Comparison of ENCODE assay signal across 20 mouse cellular contexts in the genomic region with DNA sequence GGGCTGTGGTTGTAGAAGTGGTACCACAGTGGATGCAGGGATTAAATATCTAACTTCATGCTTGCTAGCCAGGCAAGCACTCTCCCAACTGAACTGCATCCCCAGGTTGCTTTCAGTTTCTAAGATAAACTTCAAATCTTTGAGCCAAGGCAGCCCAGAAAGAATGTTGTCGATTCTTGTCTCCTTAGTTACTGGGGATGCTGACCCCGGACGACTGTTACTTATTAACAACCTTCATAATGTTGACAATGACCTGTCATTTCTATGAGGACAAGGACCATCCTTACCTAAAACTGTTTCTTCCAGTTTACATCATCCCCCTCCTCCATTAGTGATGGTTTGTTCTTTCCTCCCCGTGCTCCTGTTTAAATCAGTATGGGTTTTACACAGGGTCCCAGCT.
A peak's percentile ranks its signal among the peaks of the same experiment; 100 is the strongest.
DNase-seq lines count a peak whose midpoint lies in the region; ATAC-seq and TF ChIP-seq lines count a peak whose summit lies in the region.
"Had no signal": no experiment of that assay in that cellular context is flagged by ENCODE, and none has a peak within 500 bp of the region (broad histone marks: within the 10 kb centered on the region; RNA-seq: fewer than 3 reads in every experiment).

No protein-coding gene starts in this region.

- H3K4me3 ChIP-seq in heart, embryonic 13.5 days, result no peak overlapping the region
- H3K4me3 ChIP-seq in liver, postnatal 0 days (ENCODE audit: low read depth, low read length), result no peak overlapping the region
- H3K4me3 ChIP-seq in liver, embryonic 12.5 days, result no peak overlapping the region
- no peak overlapping the region for H3K4me3 ChIP-seq in embryonic facial prominence, embryonic 10.5 days
- no peak overlapping the region for H3K4me3 ChIP-seq in intestine, embryonic 15.5 days (replicated peaks)
- H3K4me3 ChIP-seq: heart, embryonic 12.5 days; limb, embryonic 15.5 days; neural tube, embryonic 15.5 days had no signal

- WGBS in heart, embryonic 13.5 days, result 32% methylated on average over 4 of the region's 4 CpGs
- 43% methylated on average over 4 of the region's 4 CpGs for WGBS in liver, postnatal 0 days (ENCODE audit: insufficient replicate concordance)
- 43% methylated on average over 4 of the region's 4 CpGs for WGBS in liver, embryonic 12.5 days (ENCODE audit: insufficient replicate concordance)
- WGBS in embryonic facial prominence, embryonic 10.5 days, result 26% methylated on average over 4 of the region's 4 CpGs
- WGBS in intestine, embryonic 15.5 days, result 14% methylated on average over 4 of the region's 4 CpGs

- H3K36me3 ChIP-seq in heart, embryonic 13.5 days, result no peaks in the 10 kb centered on the region
- H3K36me3 ChIP-seq in liver, postnatal 0 days (replicated peaks; ENCODE audit: insufficient read depth, low read length), result no peaks in the 10 kb centered on the region
- no peaks in the 10 kb centered on the region for H3K36me3 ChIP-seq in liver, embryonic 12.5 days
- H3K36me3 ChIP-seq in embryonic facial prominence, embryonic 10.5 days (replicated peaks), result no peaks in the 10 kb centered on the region
- no peaks in the 10 kb centered on the region for H3K36me3 ChIP-seq in intestine, embryonic 15.5 days
- H3K36me3 ChIP-seq: heart, embryonic 12.5 days; limb, embryonic 15.5 days; neural tube, embryonic 15.5 days had no signal

- H3K9ac ChIP-seq in heart, embryonic 13.5 days, result 0 out of 2 replicates have a peak overlapping the region, but pooled peaks have one; percentile 37
- H3K9ac ChIP-seq in liver, postnatal 0 days (replicated peaks), result no peak overlapping the region
- no peak overlapping the region for H3K9ac ChIP-seq in liver, embryonic 12.5 days
- no peak overlapping the region for H3K9ac ChIP-seq in intestine, embryonic 15.5 days
- H3K9ac ChIP-seq: heart, embryonic 12.5 days; limb, embryonic 15.5 days; lung, embryonic 14.5 days; neural tube, embryonic 15.5 days had no signal

- no peak for TF ChIP-seq EP300 in liver, postnatal 0 days (IDR thresholded peaks at IDR 0.05; ENCODE audit: low read depth)

- ATAC-seq in heart, embryonic 13.5 days (ENCODE audit: extremely low read depth, insufficient number of reproducible peaks, low FRiP score, low TSS enrichment), result no peak
- ATAC-seq in liver, postnatal 0 days, result peak; percentile 64
- ATAC-seq in liver, embryonic 12.5 days, result no peak
- no peak for ATAC-seq in intestine, embryonic 15.5 days

- TF ChIP-seq CTCF in liver, postnatal 0 days (IDR thresholded peaks at IDR 0.05; ENCODE audit: low read depth), result no peak

- H3K9me3 ChIP-seq in heart, embryonic 13.5 days, result no peaks in the 10 kb centered on the region
- H3K9me3 ChIP-seq in liver, postnatal 0 days (ENCODE audit: low read length), result no peaks in the 10 kb centered on the region
- no peaks in the 10 kb centered on the region for H3K9me3 ChIP-seq in liver, embryonic 12.5 days (replicated peaks)
- no peaks in the 10 kb centered on the region for H3K9me3 ChIP-seq in embryonic facial prominence, embryonic 10.5 days
- no peaks in the 10 kb centered on the region for H3K9me3 ChIP-seq in intestine, embryonic 15.5 days
- H3K9me3 ChIP-seq: heart, embryonic 12.5 days; limb, embryonic 15.5 days; neural tube, embryonic 15.5 days had no signal

- peaks cover 69% of the 10 kb centered on the region for H3K4me1 ChIP-seq in heart, embryonic 13.5 days
- H3K4me1 ChIP-seq in liver, postnatal 0 days (ENCODE audit: insufficient read depth), result peaks cover 5% of the 10 kb centered on the region; the same call in 1 of the 2 replicates
- H3K4me1 ChIP-seq in liver, embryonic 12.5 days, result peaks cover 9% of the 10 kb centered on the region
- peaks cover 47% of the 10 kb centered on the region for H3K4me1 ChIP-seq in embryonic facial prominence, embryonic 10.5 days
- H3K4me1 ChIP-seq in intestine, embryonic 15.5 days (replicated peaks), result peaks cover 35% of the 10 kb centered on the region

- no peaks in the 10 kb centered on the region for H3K27me3 ChIP-seq in heart, embryonic 13.5 days (replicated peaks)
- no peaks in the 10 kb centered on the region for H3K27me3 ChIP-seq in liver, postnatal 0 days (ENCODE audit: insufficient read depth, low read length)
- peaks cover 20% of the 10 kb centered on the region for H3K27me3 ChIP-seq in liver, embryonic 12.5 days (replicated peaks)
- no peaks in the 10 kb centered on the region for H3K27me3 ChIP-seq in embryonic facial prominence, embryonic 10.5 days (replicated peaks; ENCODE audit: low read depth, poor library complexity, severe bottlenecking)
- no peaks in the 10 kb centered on the region for H3K27me3 ChIP-seq in intestine, embryonic 15.5 days (replicated peaks)
- H3K27me3 ChIP-seq: heart, embryonic 12.5 days; limb, embryonic 15.5 days; neural tube, embryonic 15.5 days had no signal

- peak overlapping the region; percentile 4 for H3K27ac ChIP-seq in heart, embryonic 13.5 days (replicated peaks)
- peak overlapping the region; percentile 25; the same call in 1 of the 2 replicates for H3K27ac ChIP-seq in liver, postnatal 0 days (ENCODE audit: low read depth)
- H3K27ac ChIP-seq in liver, embryonic 12.5 days, result no peak overlapping the region
- H3K27ac ChIP-seq in embryonic facial prominence, embryonic 10.5 days (replicated peaks), result peak overlapping the region; percentile 68
- H3K27ac ChIP-seq in intestine, embryonic 15.5 days, result peak overlapping the region; percentile 42
- H3K27ac ChIP-seq: limb, embryonic 15.5 days; macrophage; neural tube, embryonic 15.5 days had no signal

- no peak for DNase-seq in heart, adult 8-10 months (ENCODE audit: low spot score)
- no peak for DNase-seq in liver, postnatal 0 days
- no peak for DNase-seq in embryonic facial prominence, embryonic 10.5 days (ENCODE audit: low spot score)
- no peak for DNase-seq in thymus, postnatal 0 days (ENCODE audit: low spot score)
- no peak for DNase-seq in frontal cortex, adult 2 months (ENCODE audit: extremely low spot score in 1 of 2, low spot score in 1 of 2)
- DNase-seq: adrenal gland, postnatal 10 days; cerebellum, adult 11-12 months; cerebellum, postnatal 25 days; gastrocnemius, postnatal 36 days; heart, postnatal 4 days; lung, embryonic 14.5 days; right cerebral cortex, postnatal 4 days; thymus, adult 2 months had no signal

- H3K4me2 ChIP-seq in heart, embryonic 13.5 days, result no peak overlapping the region
- peak overlapping the region; percentile 14; the same call in 1 of the 2 replicates for H3K4me2 ChIP-seq in liver, postnatal 0 days (ENCODE audit: low read depth, low read length)
- no peak overlapping the region for H3K4me2 ChIP-seq in liver, embryonic 12.5 days
- H3K4me2 ChIP-seq in intestine, embryonic 15.5 days (replicated peaks), result no peak overlapping the region
- H3K4me2 ChIP-seq: heart, embryonic 12.5 days; limb, embryonic 15.5 days; lung, embryonic 14.5 days; neural tube, embryonic 15.5 days had no signal
